Mouse (Mus musculus) ovary, adult 18-20 months (tissue): ENCODE measurements around the gene Pdxk.

ENCODE experiments used
- DNase-seq: peaks from one replicate; pipeline ENCODE4 v3.0.0; 2022; ENCODE audit warnings: low spot score, mixed read lengths

Pdxk gene

DNA sequence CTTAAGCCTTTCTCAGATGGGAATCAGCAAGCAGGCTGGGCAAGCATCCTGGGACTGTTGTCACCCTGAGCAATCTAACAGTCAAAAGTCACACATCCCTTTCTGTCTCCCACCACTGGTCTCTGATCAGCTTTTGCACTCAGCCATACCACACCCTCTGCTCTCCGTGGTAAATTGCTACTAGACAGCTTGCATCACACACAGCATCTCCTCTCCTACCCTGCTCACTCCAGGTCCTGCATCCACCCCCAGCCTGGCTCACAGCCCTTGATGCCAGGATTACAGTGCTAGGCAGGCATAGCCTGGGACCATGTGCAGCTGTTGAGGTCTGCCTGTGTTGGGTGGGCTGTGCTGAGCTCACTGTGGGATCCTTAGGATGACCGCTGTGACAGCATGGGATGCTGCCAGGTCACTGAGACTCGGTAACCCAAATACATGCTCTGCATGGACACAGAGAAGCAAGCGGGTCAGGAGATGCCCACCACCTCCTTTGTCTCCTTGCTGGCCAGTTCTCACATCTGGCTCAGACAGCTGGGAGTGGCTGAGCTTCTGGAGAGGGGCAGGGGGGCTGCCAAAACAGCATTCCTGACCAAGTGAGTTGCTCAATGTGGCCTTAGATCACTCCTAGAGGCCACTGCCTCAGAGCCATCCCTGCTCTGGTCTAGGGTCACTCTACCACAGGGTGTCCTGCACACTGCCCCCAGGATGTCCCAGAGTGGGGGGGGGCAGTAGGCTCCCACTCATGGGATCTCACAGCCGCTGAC, 6.2 kb downstream of the Pdxk start:
- no peak for DNase-seq

DNA sequence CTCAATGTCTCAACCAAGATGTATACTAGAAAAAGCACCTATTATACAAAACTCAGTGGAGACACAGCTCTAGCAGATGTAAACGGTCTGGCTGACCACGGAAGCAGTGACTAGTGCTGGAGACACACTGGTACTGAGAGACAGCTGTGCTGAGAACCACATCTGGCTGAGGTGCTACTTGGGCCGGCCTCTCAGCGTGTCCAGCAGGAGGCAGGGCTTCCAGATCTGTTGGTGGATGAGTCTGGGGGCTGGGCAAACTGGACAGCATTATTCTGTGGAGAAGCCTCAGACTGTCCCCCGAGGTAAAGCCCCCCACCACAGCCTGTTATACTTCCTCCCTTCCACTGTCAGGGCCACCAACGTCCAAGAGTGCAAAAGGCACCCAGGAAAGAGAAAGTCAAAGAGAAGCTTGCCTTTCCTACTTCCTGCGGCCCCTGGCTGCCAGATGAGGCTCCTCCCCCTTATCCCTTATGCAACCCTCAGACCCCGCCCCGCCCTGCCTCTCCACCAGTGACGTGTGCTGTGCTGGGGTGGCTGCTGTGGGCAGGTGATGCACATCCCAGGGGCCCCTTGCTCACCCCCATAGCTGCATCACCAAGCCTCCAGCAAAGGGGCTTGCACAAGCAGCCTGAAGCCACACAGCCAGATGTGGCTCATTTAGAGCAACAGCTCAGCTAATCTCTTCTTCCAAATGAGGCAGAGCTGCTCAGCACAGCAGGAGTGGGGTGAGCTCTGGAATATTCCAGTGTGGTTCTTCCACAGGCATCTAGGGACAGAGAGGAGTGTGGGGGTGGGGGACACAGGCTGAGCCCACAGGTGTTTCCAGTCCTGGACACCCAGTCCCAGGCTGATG, 7.1 kb downstream of the Pdxk start:
- no peak for DNase-seq

DNA sequence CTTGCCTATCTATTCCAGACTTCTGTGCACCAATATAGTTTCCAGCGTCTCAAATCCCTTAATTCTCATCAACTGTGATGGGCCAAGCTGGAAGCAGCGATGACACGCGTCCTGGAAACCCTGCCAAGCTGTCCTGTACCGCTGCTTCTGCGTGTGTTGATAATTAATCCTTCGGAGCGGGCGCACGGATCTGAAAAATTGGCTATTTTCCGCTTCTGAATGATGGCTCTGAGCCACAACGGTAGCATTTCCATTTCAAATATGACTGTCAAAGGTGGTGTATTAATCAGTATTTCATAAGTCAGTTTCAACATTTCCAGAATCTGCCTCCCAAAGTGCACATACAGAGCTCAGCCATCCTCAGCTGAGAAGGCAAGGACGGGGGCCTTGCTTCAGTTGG, 8.1 kb downstream of the Pdxk start:
- DNase-seq, result no peak

DNA sequence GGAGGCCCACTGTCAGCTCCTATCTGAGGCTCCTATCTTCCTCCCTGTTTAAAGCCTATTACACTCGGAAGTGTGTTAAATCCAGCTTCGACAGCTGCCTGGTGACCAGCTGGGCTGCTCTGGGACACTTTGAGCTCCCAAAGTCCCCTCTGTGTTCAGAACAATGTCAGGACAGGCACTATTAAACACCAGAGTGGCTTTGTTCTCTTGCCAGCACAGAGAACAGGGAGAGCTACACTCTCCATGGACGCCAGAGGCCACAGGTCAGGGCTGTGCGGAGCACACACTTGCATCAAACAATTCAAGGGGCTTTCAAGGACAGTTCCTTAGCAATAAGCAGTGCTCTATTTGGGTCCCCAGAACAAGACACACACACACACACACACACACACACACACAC, 12.1 kb downstream of the Pdxk start:
- DNase-seq, result no peak

DNA sequence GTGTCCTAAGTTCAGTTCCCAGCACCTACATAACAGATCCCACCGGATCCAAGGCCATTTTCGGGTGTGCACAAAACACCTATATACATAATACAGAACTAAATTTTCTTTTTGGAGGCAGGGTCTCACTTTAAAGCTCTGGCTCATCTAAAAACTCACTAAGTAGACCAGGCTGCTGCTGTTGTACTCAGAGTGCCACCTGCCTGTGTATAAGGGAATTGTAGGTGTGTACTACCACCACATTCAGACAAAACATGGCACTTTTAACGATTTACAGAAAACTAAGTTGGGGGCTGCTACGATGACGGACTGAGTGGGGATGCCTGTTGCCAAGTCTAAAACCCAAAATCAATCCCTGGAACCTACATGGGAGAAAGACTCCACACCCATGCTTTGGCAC, 14.0 kb downstream of the Pdxk start:
- no peak for DNase-seq

DNA sequence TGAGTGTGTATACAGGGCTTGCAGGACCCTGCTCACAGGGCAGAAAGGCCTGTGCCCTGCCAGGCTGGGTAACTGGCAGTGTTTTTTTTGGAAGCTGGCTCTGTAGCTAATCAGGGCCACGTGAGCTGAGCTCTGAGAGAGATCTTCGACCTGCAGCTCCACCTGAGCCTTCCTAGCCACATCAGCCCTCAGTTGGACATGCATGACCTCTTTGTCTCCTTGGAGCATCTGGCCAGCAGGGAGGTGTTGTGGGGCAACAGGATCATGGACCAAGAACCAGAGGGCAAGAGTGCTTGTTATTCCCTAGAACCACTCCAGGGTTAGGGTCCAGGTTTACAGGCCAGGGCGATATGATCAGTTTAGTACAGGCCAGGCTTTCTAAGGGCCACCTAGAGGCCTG, 17.4 kb downstream of the Pdxk start:
- no peak for DNase-seq

DNA sequence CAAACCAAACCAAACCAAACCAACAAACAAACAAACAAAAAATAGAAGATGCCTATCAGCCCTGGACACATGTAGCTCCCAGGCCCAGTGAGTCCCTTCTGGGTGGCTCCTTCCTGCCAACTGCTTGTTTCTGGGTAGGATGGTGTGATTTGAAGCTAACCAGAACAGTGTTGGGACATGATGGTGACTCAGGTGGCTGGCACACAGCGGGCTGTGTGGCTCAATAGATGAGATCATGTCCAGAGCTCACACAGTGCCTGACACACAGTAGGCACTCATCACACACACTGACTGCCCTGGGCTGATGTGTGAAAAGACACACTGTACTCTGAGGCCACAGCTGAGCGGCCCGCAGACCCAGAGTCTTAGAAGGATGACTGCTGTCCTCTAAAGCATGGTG, 18.6 kb downstream of the Pdxk start:
- no peak for DNase-seq

DNA sequence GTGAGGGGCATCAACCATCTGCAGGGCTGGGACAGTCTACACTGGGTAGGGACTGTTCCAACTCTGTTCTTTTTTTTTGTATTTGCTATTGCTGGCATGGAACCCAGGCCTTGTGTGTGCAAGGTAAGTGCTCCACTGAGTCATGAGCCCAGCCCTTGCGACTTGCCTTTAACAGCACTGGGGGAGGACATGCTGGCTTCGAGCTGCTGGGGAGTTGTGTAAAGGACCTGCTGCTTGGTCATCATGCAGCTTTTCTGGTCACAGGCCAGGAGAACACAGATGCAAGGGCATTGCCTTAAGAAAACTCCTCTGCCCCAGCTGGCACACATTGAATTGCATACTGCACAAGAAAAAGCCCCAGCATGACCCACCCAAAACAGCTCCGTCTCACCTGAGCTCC, 22.5 kb downstream of the Pdxk start:
- no peak for DNase-seq

DNA sequence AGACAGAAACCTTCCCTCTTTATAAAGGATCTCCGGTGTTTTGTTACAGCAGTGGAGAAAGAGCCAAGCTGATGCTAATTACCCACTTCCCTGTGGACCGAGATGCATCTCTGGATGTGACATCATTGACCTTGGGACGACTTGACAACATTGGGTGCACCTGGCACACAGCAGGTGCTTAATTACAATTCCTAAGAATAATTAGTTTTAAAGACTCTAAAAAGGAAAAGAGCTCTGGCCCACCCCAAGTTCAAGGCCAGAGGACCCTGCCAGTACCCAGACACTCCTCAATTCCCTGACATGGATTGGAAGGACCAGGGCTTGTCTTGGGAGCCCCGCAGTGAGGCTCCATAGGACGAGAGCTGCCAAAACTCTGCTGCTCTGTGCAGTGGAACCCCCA, 23.2 kb downstream of the Pdxk start:
- DNase-seq, result no peak

DNA sequence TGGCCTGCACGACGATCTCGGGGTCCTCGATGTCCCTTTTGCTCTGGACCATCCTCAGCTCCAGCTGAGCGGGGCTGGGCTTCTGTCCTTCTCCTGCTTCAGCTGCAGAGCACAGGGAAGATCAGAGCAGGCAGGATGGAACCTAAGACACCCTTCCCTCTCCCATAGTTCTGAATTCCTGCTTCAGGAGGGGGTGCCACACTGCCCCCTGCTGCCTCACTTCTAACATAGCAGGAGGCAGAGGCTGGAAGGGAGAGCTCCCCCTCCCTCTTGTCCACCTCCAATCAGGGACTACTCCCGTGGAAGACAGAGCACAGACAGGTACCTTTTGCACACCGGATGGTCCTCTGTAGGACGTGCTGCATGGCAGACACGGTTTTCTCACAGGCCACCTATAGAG, 24.0 kb downstream of the Pdxk start:
- no peak for DNase-seq

DNA sequence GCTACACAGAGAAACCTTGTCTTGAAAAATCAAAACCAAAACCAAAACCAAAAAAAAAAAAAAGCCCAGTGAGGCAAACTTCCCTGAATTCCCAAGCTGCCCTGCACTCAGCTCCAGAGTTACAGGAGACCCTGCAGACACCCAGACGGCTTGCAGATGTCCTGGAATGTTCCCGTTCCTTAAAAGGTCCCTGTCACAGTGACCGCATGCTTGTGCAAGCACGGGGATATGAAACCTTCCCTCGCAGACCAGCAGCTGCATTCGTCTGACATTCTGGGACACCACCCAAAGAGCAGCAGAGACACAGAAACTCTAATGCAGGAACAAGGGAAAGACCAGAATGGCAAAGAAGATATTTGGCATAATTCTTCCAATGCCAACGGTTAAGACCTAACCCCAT, 24.8 kb downstream of the Pdxk start:
- no peak for DNase-seq

DNA sequence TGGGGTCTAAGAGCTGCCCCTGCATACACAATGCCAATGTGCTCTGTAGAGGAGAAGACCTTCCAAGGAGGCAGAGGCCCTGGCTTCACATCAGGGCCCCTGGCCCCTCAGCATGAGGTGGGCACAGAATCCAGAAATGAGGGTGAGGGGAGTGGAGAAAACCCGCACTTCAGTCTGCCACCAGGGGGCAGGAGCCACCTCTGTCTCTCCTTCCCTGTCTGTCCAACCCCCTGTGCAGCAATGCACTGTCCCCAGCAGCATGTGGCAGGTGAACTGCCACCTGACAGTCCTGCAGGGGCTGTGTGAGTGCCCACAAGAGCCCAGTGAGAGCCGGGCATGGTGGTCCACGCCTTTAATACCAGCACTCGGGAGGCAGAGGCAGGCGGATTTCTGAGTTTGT, 25.2 kb downstream of the Pdxk start:
- DNase-seq, result no peak

DNA sequence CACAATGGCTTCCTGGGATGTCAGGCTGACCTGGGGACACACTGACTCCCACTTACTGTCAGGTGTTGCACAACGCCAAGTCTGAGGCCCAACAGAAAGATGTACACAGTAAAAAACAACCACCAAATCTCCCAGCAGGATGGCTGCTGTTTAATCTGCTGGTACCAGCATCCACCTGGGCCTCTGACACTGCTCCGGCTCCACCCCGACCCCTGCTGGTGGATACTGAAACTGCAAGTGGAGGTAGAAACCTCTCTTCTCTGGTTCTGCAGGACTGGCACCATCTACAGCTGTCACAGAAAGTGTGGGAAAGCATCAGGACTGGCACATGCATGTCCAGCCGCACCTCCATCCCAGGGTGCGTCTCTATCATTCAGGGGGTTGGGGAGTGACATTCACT, 26.7 kb downstream of the Pdxk start:
- peak; percentile 43 for DNase-seq

DNA sequence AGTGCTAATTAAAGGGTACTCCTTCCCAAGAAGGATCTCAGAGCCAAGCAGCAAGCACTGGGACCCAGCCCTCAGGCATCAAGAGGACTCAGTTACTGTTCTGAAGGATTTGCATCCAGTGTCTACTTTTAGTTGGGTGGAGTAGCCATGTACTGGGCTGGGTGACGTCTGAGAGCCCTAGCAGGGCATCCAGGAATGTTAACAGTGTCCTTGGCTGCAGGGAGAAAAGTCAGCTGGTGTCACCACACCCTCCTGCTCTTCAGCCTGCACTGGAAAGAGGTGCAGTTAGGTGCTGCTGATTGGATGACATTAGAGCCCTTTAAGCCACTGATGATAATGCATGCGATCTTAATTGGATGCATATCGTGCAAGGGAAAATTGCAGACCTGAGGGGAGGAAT, 31.9 kb downstream of the Pdxk start:
- no peak for DNase-seq

DNA sequence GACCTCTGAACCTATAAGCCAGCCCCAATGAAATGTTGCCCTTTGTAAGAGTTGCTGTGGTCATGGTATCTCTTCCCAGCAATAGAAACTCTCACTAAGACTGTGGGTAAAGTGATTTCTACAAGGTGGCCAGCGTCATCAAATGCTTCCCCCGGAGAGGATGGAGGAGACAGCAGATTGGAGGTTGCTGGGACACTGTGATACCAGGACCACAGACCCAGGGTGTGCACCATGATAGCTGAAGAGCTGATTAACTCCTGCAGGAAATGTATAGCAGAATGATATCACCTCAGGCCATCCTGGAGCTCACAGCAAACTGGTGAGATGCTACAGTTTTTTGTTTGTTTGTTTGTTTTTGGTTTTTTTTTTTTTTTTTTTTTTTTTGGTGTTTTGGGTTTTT, 35.0 kb downstream of the Pdxk start:
- DNase-seq, result no peak

DNA sequence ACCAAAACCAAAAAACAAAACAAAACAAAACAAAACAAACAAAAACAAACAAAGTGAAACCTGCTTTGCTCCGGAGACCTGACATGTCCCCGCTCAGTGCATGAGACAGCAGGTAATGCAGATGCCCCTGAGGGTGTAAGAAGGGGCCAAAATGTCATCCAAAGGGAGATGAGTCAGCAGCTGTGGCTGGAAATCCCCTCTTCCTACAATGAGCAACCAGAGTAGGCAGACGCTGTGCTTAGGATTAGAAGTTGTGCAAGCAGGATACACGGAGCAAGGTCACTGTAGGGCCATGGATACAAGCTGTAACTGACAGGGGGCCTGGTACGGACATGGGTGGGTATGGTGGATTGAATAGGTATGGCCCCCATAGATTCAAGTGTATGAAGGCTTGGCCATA, 35.6 kb downstream of the Pdxk start:
- no peak for DNase-seq

DNA sequence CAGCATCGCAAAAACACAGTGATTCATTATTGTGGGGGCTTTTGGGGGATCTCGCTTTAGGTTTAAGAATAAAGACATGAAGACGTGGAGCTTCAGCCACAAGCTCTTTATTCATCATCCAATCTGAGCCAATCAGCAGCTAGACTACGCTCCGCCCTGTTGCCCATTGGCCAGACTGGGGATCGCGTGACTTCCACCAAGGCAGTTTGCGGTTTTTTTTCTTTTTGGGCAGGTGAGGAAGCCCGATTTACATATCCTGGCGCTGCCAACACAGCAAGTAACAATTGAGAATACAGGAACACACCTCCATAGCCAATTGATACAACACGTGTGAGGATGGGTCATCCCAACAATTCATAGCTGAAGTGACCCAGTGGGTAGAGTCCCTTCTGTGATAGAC, 36.7 kb downstream of the Pdxk start:
- DNase-seq, result no peak

DNA sequence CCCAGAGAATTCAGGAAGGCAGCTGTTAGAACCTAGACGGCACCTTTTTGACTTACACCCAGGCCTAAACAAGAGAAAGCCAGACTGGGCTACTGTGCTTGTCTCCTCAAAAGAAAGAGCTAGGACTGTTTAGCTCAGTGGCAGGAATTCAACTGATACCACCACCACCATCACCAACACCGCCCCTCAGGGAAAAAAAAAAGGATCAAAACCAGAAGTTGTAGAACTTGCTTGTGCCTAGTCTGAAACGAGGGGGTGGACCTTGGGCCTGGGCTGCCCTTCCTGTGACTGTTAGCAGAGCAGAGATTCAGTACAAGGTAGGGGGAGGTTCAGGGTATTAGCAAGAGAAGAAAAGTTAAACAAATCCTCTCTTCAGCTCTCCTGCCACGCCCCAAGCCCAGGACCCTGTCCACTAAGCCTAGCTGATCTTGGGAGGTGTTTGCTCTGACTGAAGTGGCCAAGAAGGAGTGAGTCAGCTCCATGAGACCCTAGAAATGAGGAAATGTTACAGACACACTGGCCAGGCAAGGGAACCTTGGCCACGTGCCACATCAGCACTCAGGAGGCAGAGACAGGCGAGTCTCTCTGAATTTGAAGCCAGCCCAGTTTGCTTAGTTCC, 38.5 kb downstream of the Pdxk start:
- no peak for DNase-seq

DNA sequence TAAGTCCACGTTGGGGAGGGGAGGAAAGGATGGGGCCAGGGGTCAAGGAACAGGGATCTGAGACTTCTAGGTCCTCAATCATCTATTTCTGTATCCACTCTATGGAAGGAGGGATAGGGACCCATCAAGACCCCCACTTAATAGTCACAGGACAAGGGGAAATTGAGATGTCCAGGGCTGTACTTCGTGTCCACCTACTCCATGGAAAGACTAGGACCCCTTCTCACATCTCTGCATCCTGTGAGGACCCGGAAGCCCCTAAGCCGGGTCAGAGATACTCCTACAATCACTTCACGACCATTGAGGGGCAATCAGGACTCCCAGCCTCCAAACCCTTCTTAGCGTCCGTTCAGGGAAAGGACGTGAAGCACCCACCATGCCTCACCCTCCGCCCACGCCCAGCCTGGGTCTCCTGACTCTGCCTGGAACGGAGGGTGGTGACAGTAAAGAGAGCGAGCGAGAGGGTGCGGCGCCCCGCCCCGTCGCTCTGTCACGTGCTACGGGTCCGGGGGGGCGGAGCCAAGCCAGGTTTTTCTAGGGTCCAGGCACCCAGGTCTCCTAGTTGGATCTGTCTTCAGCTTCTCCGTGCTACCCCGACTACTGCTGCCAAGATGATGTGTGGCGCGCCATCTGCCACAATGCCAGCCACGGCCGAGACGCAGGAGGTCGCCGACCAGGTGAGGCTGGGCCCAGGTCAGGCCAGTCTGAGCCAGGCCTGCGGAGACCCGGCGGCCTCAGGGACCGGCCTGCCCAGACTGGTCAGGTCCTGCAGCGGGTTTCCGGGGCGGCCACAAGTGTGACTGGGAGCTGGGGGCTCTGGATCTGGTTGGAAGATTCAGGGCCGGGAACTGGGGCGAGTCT, 39.4 kb downstream of the Pdxk start, which contains the start of gene Cstb:
Gene Cstb (plus strand): TSS at position 489 of the 861 bp plus-strand sequence.
- peak; percentile 72 for DNase-seq

DNA sequence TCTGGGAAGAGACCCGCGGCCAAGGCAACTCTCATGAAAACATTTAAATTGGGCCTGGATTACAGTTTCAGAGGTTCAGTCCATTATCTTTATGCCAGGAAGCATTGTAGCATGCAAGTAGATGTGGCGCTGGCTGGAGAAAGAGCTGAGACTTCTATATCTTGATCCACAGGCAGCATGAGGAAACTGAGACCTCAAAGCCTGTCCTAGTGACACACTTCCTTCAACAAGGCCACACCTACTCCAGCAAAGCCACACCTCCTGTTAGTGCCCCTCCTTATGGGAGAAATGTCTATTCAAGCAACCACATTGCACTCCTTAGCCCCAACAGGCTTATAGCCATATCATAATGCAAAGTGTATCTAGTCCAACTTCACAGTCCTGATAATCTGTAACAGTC, 42.2 kb downstream of the Pdxk start:
- DNase-seq, result no peak

DNA sequence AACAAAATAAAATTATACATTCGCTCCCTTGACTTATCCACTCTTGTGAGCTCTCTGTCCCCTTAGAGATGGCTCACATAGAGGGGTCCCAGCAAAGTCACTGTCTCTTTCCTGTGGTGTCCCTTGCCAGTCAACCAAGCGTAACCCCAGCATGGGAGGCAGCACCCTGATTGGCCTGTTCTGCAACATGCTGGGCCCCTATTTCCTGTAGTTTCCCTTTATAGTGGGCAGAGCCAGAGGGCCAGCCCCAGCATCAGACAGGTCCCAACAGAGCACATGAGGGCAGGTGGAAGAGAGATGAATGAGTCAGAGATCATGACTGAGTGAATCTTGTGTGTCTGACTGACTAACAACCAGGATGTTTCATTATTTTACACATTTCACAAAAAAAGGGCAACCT, 43.8 kb downstream of the Pdxk start:
- DNase-seq, result no peak

DNA sequence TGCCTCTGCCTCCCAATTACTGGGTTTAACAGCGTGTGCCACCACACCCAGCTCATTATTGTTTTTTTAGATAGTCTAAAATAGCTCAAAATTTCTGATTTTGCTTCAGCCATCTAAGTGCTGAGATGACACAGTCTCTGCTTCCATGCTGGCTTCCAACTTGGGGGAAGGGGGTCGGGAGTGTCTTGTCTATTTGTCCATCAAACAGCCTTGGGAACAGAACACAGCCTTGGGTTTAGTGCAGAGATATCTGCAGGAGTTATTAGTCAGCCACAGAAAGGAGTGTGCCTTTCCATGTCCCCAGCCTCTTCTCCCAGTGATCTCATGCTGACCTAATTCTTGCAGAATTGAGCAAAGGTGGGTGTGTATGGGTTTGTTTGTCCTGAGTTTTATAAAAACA, 46.0 kb downstream of the Pdxk start:
- no peak for DNase-seq
